Mouse (Mus musculus) embryonic facial prominence, embryonic 15.5 days (tissue): ENCODE data around the gene Gne. TPM values are rescaled to one million over a fixed set of nuclear protein-coding genes. Genes with fewer than 3 reads are reported as not detected.

ENCODE experiments used
- ATAC-seq: fragments of 200-750 bp; cut with Nextera tagmentation; 2 replicates; pipeline ENCODE4 v1.8.0; 2017; ENCODE audit warnings: low read depth, moderate TSS enrichment; ENCODE audit not compliant: insufficient number of reproducible peaks, low FRiP score, low TSS enrichment
- H3K27ac ChIP-seq: fragments of 300-500 bp; sonication (generic); replicated peaks from 2 replicates; pipeline ENCODE4 v1.5.1; 2015; ENCODE audit warnings: mild to moderate bottlenecking, inconsistent platforms
- H3K27me3 ChIP-seq: fragments of 300-500 bp; sonication (generic); 2 replicates; pipeline ENCODE4 v1.6.1; 2015; ENCODE audit warnings: inconsistent platforms
- H3K36me3 ChIP-seq: fragments of 300-500 bp; sonication (generic); 2 replicates; pipeline ENCODE4 v1.6.1; 2015; ENCODE audit warnings: mild to moderate bottlenecking, inconsistent platforms
- H3K4me1 ChIP-seq: fragments of 300-500 bp; sonication (generic); 2 replicates; pipeline ENCODE4 v1.6.1; 2015; ENCODE audit warnings: inconsistent platforms
- H3K4me2 ChIP-seq: fragments of 300-500 bp; sonication (generic); replicated peaks from 2 replicates; pipeline ENCODE4 v1.6.1; 2015; ENCODE audit warnings: mild to moderate bottlenecking, inconsistent platforms
- H3K4me3 ChIP-seq: fragments of 300-500 bp; sonication (generic); replicated peaks from 2 replicates; pipeline ENCODE4 v1.5.1; 2015; ENCODE audit warnings: mild to moderate bottlenecking, inconsistent platforms
- H3K9ac ChIP-seq: fragments of 300-500 bp; sonication (generic); 2 replicates; pipeline ENCODE4 v1.6.1; 2015; ENCODE audit warnings: inconsistent platforms
- H3K9me3 ChIP-seq: fragments of 300-500 bp; sonication (generic); replicated peaks from 2 replicates; pipeline ENCODE4 v1.6.1; 2016; ENCODE audit warnings: inconsistent platforms
- WGBS: fragments of 180-500 bp; shearing (Covaris S2); methylation state at CpG from one replicate; pipeline ENCODE4 v1.1.7; 2015; 5-methylcytosine and 5-hydroxymethylcytosine counted together
- polyA plus RNA-seq: library from polyadenylated mRNA; unstranded; fragments of >200 nt; fragmentation: Nextera tagmentation; extraction: Ambion mirVana; gene quantifications from 2 replicates; pipeline ENCODE4 v1.2.1, GENCODE M21; 2015

Gene Gne
- polyA plus RNA-seq, 1 experiment from 2014 or later, result 26.1 TPM

GRCm38 (mm10) chr4:44104195-44104917 lies 20.4 kb upstream of the Gne start:
- Histone ChIP-seq H3K36me3 (no peaks in the 10 kb centered on the region), H3K27ac (peak overlapping the region; percentile 3; the same call in 1 of the 2 replicates), H3K9me3 (no peaks in the 10 kb centered on the region), H3K27me3 (no peaks in the 10 kb centered on the region), H3K4me3 (no peak overlapping the region), H3K4me2 (no peak overlapping the region), H3K4me1 (peaks cover 24% of the 10 kb centered on the region), H3K9ac (no peak overlapping the region)
- no peak for ATAC-seq
- 33% methylated on average over 8 of the region's 8 CpGs for WGBS

DNA sequence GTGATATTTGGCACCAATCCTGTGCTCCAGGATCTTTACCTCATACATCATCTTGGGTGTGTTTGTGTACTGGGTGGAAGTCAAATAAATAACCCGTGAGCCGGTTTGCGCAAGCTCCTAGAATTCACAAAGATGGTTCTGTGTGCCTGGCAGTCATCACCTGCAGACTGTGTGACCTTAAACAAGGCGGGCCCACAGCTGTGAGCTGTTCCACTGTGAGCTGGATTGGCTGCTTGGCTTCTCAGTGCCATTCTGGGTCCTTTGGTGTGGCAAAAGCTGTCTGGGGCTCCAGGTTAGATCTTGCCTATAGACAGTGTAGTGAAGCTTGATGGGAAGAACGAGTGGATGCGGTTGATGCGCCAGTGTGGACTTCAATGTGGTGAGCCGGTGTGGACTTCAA lies 19.6 kb upstream of the Gne start:
- Histone ChIP-seq H3K9ac (no peak overlapping the region), H3K9me3 (no peaks in the 10 kb centered on the region), H3K27ac (peak overlapping the region; percentile 3; the same call in 1 of the 2 replicates), H3K36me3 (no peaks in the 10 kb centered on the region), H3K4me1 (peaks cover 24% of the 10 kb centered on the region), H3K4me3 (no peak overlapping the region), H3K4me2 (no peak overlapping the region), H3K27me3 (no peaks in the 10 kb centered on the region)
- 86% methylated on average over 8 of the region's 8 CpGs for WGBS
- ATAC-seq, result no peak

GRCm38 (mm10) chr4:44097576-44098335 lies 13.8 kb upstream of the Gne start:
- H3K9me3 ChIP-seq, result no peaks in the 10 kb centered on the region
- H3K4me3 ChIP-seq, result no peak overlapping the region
- peak overlapping the region; percentile 39; the same call in 1 of the 2 replicates for H3K27ac ChIP-seq
- peak; percentile 43; the same call in 1 of the 2 replicates for ATAC-seq
- 24% methylated on average over 11 of the region's 11 CpGs for WGBS
- H3K4me1 ChIP-seq, result no peaks in the 10 kb centered on the region
- H3K9ac ChIP-seq, result no peak overlapping the region
- no peaks in the 10 kb centered on the region for H3K36me3 ChIP-seq
- no peak overlapping the region for H3K4me2 ChIP-seq
- no peaks in the 10 kb centered on the region for H3K27me3 ChIP-seq

DNA sequence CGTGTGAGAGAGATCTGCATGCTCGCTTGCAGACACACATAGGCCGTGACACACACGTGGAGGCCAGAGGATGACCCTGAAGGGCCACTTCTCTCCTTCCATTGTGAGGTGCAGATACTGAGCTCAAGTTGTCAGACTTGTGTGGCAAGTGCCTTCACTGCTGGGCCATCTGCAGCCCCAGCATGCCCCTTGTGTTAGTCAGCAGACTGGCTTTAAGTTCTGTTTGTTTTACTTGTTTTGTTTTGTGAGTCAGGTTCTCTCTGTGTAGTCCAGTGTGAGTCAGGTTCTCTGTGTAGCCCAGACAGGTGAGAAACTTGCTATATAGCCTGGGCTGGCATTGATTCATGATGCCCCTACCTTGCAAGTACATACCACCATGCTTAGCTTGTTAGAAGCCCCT lies 10.5 kb upstream of the Gne start:
- Histone ChIP-seq H3K27me3 (no peaks in the 10 kb centered on the region), H3K36me3 (no peaks in the 10 kb centered on the region), H3K4me3 (no peak overlapping the region), H3K9ac (no peak overlapping the region), H3K27ac (no peak overlapping the region), H3K4me2 (no peak overlapping the region), H3K9me3 (no peaks in the 10 kb centered on the region), H3K4me1 (no peaks in the 10 kb centered on the region)
- ATAC-seq, result no peak
- 78% methylated on average over 4 of the region's 4 CpGs for WGBS

DNA sequence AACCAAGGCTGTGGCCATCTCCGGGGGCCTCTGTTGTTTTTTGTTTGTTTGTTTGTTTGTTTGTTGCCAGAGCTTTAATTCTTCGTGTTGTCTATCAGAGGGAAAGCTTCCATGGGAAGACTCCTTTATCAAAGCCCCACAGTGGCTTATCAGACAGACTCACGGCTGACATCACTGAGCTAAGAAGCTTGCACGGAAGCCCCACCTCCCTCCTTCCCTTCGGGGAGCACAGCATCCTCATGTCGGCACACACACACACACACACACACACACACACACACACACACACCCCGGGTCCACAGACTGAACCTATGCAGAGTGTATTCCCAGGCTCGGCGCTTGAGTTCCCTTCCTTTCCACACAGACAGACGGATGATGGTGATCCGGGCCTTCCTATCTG lies 8.4 kb upstream of the Gne start:
- H3K9ac ChIP-seq, result no peak overlapping the region
- H3K9me3 ChIP-seq, result no peaks in the 10 kb centered on the region
- H3K4me1 ChIP-seq, result no peaks in the 10 kb centered on the region
- no peaks in the 10 kb centered on the region for H3K36me3 ChIP-seq
- ATAC-seq, result no peak
- 80% methylated on average over 11 of the region's 11 CpGs for WGBS
- no peak overlapping the region for H3K27ac ChIP-seq
- no peak overlapping the region for H3K4me2 ChIP-seq
- H3K27me3 ChIP-seq, result no peaks in the 10 kb centered on the region
- no peak overlapping the region for H3K4me3 ChIP-seq

DNA sequence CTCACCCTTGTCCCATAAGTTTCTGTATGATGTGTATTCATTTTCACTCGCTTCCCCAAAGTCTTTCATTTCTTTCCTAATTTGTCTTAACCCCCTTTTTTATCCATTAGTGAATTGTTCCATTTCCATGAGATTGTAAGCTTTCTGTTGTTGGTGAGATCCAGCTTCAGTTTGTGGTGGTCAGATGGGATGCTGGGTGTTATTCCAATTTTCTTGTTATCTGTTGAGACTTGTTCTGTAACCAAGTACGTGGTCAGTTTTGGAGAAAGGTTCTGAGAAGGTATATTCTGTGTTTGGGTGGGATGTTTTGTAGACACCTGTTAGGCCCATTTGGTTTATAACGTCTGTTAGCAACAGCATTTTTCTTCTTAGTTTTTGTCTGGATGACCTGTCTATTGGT lies 1.6 kb upstream of the Gne start:
- no peak overlapping the region for H3K4me3 ChIP-seq
- H3K9ac ChIP-seq, result no peak overlapping the region
- 85% methylated on average over 3 of the region's 3 CpGs for WGBS
- H3K9me3 ChIP-seq, result no peaks in the 10 kb centered on the region
- H3K4me1 ChIP-seq, result peaks cover 5% of the 10 kb centered on the region; the same call in 1 of the 2 replicates
- no peaks in the 10 kb centered on the region for H3K36me3 ChIP-seq
- H3K27me3 ChIP-seq, result no peaks in the 10 kb centered on the region
- no peak overlapping the region for H3K27ac ChIP-seq
- ATAC-seq, result no peak
- H3K4me2 ChIP-seq, result no peak overlapping the region

GRCm38 (mm10) chr4:44084602-44085325 lies 787 bp upstream of the Gne start:
- no peak overlapping the region for H3K9ac ChIP-seq
- H3K4me1 ChIP-seq, result peaks cover 5% of the 10 kb centered on the region; the same call in 1 of the 2 replicates
- no peak for ATAC-seq
- H3K36me3 ChIP-seq, result no peaks in the 10 kb centered on the region
- H3K27ac ChIP-seq, result no peak overlapping the region
- H3K4me2 ChIP-seq, result peak overlapping the region; percentile 32; the same call in 1 of the 2 replicates
- 75% methylated on average over 13 of the region's 13 CpGs for WGBS
- no peaks in the 10 kb centered on the region for H3K9me3 ChIP-seq
- no peaks in the 10 kb centered on the region for H3K27me3 ChIP-seq
- no peak overlapping the region for H3K4me3 ChIP-seq

DNA sequence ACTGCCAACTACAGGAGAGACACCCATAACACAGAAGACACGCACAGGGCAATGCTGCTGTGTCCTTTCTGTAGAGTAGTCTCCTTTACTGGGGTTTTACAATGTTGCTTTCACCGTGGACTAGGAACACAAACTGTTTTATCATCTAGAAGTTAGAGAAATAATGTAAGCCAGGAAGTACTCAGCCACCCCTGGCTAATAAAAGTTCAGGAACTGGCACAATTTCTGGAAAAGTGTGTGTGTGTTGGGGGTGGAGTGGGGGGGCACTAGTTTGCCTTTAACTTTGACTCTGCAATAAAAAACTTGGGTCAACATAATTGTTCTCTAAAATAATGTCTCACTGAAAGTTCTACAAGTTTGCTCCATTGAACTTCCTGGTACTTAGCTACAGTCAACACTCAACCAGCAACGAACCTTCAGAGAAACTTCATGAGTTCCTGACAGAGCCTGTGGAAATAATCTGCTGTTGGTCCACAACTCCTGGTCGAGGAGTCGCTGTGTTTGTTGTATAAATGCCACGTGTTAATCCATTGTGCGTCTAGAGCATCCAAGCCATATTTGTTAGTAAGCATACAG lies 5.5 kb downstream of the Gne start:
- Histone ChIP-seq H3K27ac (no peak overlapping the region), H3K4me1 (no peaks in the 10 kb centered on the region), H3K9me3 (no peaks in the 10 kb centered on the region), H3K36me3 (no peaks in the 10 kb centered on the region), H3K4me2 (no peak overlapping the region), H3K9ac (no peak overlapping the region), H3K27me3 (no peaks in the 10 kb centered on the region), H3K4me3 (no peak overlapping the region)
- 85% methylated on average over 7 of the region's 7 CpGs for WGBS
- ATAC-seq, result no peak

- WGBS, result 78% methylated on average over 4 of the region's 4 CpGs
Measured at GRCm38 (mm10) chr4:44074422-44074821, 9.6 kb downstream of the Gne start.

GRCm38 (mm10) chr4:44073799-44074198 lies 10.2 kb downstream of the Gne start:
- H3K4me3 ChIP-seq, result no peak overlapping the region
- peaks cover 18% of the 10 kb centered on the region for H3K4me1 ChIP-seq
- no peaks in the 10 kb centered on the region for H3K9me3 ChIP-seq
- H3K4me2 ChIP-seq, result no peak overlapping the region
- no peaks in the 10 kb centered on the region for H3K27me3 ChIP-seq
- H3K27ac ChIP-seq, result no peak overlapping the region
- no peak for ATAC-seq
- H3K9ac ChIP-seq, result no peak overlapping the region
- WGBS, result 78% methylated on average over 3 of the region's 3 CpGs
- H3K36me3 ChIP-seq, result no peaks in the 10 kb centered on the region

More at GRCm38 (mm10) chr4:44074422-44074821, 9.6 kb downstream of the Gne start:
- peaks cover 18% of the 10 kb centered on the region for H3K4me1 ChIP-seq
- H3K9me3 ChIP-seq, result no peaks in the 10 kb centered on the region
- H3K27me3 ChIP-seq, result no peaks in the 10 kb centered on the region
- no peaks in the 10 kb centered on the region for H3K36me3 ChIP-seq
- H3K4me2 ChIP-seq, result no peak overlapping the region
- no peak overlapping the region for H3K9ac ChIP-seq
- no peak overlapping the region for H3K4me3 ChIP-seq
- no peak overlapping the region for H3K27ac ChIP-seq
- no peak for ATAC-seq
